29 mouse cellular contexts compared by ENCODE assay signal in genomic region chr16:18482431-18482830, GRCm38 (mm10). TPM values are rescaled to one million over a fixed set of nuclear protein-coding genes. Genes with fewer than 3 reads are reported as not detected.
DNase-seq lines count a peak whose midpoint lies in the region; ATAC-seq lines count a peak whose summit lies in the region.
"Had no signal": no experiment of that assay in that cellular context is flagged by ENCODE, and none has a peak within 500 bp of the region (broad histone marks: within the 10 kb centered on the region; RNA-seq: fewer than 3 reads in every experiment).

No protein-coding gene starts in this region.

- H3K27me3 ChIP-seq in hindbrain, embryonic 10.5 days (ENCODE audit: insufficient read depth, poor library complexity, severe bottlenecking) = peaks cover 57% of the 10 kb centered on the region
- H3K27me3 ChIP-seq in hindbrain, embryonic 13.5 days = peaks cover 5% of the 10 kb centered on the region; the same call in 1 of the 2 replicates
- no peaks in the 10 kb centered on the region; the same call in none of the 2 replicates for H3K27me3 ChIP-seq in midbrain, embryonic 11.5 days (ENCODE audit: control insufficient read depth, insufficient read depth, low read length)
- no peaks in the 10 kb centered on the region for H3K27me3 ChIP-seq in midbrain, embryonic 16.5 days (ENCODE audit: control insufficient read depth, insufficient read depth, low read depth, low read length)
- H3K27me3 ChIP-seq: CH12.LX; heart, embryonic 13.5 days had no signal

- peaks cover 9% of the 10 kb centered on the region for H3K36me3 ChIP-seq in hindbrain, embryonic 10.5 days
- peaks cover 13% of the 10 kb centered on the region for H3K36me3 ChIP-seq in hindbrain, embryonic 13.5 days
- H3K36me3 ChIP-seq in midbrain, embryonic 11.5 days (ENCODE audit: control insufficient read depth, insufficient read depth, low read length) = no peaks in the 10 kb centered on the region
- H3K36me3 ChIP-seq in midbrain, embryonic 16.5 days (ENCODE audit: control insufficient read depth, insufficient read depth, low read length) = no peaks in the 10 kb centered on the region; the same call in 1 of the 2 replicates

- DNase-seq in hindbrain, embryonic 10.5 days (ENCODE audit: low spot score) = no peak
- peak; percentile 12 for DNase-seq in midbrain, embryonic 11.5 days (ENCODE audit: low spot score, missing footprints)
- DNase-seq in 3T3-L1 (ENCODE audit: low read depth, low spot score) = peak; percentile 85
- peak; percentile 21 for DNase-seq in 416B (ENCODE audit: low read depth)
- DNase-seq in retina, postnatal 1 day = no peak
- DNase-seq in spleen, postnatal 4 days (ENCODE audit: low spot score in 2 of 2) = no peak
- DNase-seq: adrenal gland, adult 8-10 months; adrenal gland, postnatal 25 days; B cell, adult 2 months; cerebellum, adult 11-12 months; cerebellum, adult 8-10 months; cerebellum, postnatal 10 days; cerebellum, postnatal 36 days; embryo, embryonic 11 days; gastrocnemius, postnatal 25 days; heart, adult 2 months; heart, postnatal 14 days had no signal

- H3K9me3 ChIP-seq in hindbrain, embryonic 10.5 days = 0 out of 2 replicates have a peak, but pooled peaks cover 3% of the 10 kb centered on the region
- H3K9me3 ChIP-seq in hindbrain, embryonic 13.5 days = no peaks in the 10 kb centered on the region
- no peaks in the 10 kb centered on the region for H3K9me3 ChIP-seq in midbrain, embryonic 11.5 days (ENCODE audit: control insufficient read depth, low read length)
- no peaks in the 10 kb centered on the region for H3K9me3 ChIP-seq in midbrain, embryonic 16.5 days (replicated peaks; ENCODE audit: control insufficient read depth, low read length, poor library complexity, severe bottlenecking)
- H3K9me3 ChIP-seq: forebrain, embryonic 10.5 days; G1E; heart, embryonic 10.5 days; heart, embryonic 13.5 days had no signal

- peaks cover 42% of the 10 kb centered on the region for H3K4me1 ChIP-seq in hindbrain, embryonic 10.5 days (replicated peaks)
- peaks cover 17% of the 10 kb centered on the region for H3K4me1 ChIP-seq in hindbrain, embryonic 13.5 days (replicated peaks)
- H3K4me1 ChIP-seq in midbrain, embryonic 11.5 days (ENCODE audit: control insufficient read depth, insufficient read depth, low read length) = peaks cover 15% of the 10 kb centered on the region
- H3K4me1 ChIP-seq in midbrain, embryonic 16.5 days (ENCODE audit: control insufficient read depth, insufficient read depth, low read length) = no peaks in the 10 kb centered on the region

- no peak for ATAC-seq in hindbrain, embryonic 13.5 days (ENCODE audit: low FRiP score)
- no peak for ATAC-seq in midbrain, embryonic 11.5 days (ENCODE audit: low FRiP score)
- no peak for ATAC-seq in midbrain, embryonic 16.5 days
- ATAC-seq: activated CD4-positive, CD25-positive, alpha-beta regulatory T cell, adult 4 months; forebrain, embryonic 14.5 days; hindbrain, postnatal 0 days; inflammation-experienced regulatory T-cells, adult 6 months had no signal

- H3K4me2 ChIP-seq in hindbrain, embryonic 13.5 days = no peak overlapping the region
- H3K4me2 ChIP-seq in midbrain, embryonic 11.5 days = no peak overlapping the region
- H3K4me2 ChIP-seq in midbrain, embryonic 16.5 days (ENCODE audit: low read length) = no peak overlapping the region
- H3K4me2 ChIP-seq: heart, embryonic 13.5 days; hindbrain, embryonic 14.5 days had no signal

- no peak overlapping the region for H3K4me3 ChIP-seq in hindbrain, embryonic 10.5 days
- no peak overlapping the region for H3K4me3 ChIP-seq in hindbrain, embryonic 13.5 days
- H3K4me3 ChIP-seq in midbrain, embryonic 11.5 days (ENCODE audit: low read depth, low read length) = no peak overlapping the region
- H3K4me3 ChIP-seq in midbrain, embryonic 16.5 days (ENCODE audit: low read depth, low read length) = no peak overlapping the region
- H3K4me3 ChIP-seq: forebrain, embryonic 10.5 days; heart, adult 2 months; heart, embryonic 10.5 days; heart, embryonic 13.5 days had no signal

- H3K9ac ChIP-seq in hindbrain, embryonic 13.5 days = no peak overlapping the region
- no peak overlapping the region for H3K9ac ChIP-seq in midbrain, embryonic 11.5 days (ENCODE audit: low read length)
- H3K9ac ChIP-seq in midbrain, embryonic 16.5 days (ENCODE audit: low read depth, low read length) = no peak overlapping the region
- H3K9ac ChIP-seq: heart, embryonic 13.5 days; hindbrain, embryonic 14.5 days had no signal

- WGBS in hindbrain, embryonic 10.5 days = 88% methylated on average over 3 of the region's 3 CpGs
- 93% methylated on average over 3 of the region's 3 CpGs for WGBS in hindbrain, embryonic 13.5 days
- 90% methylated on average over 3 of the region's 3 CpGs for WGBS in midbrain, embryonic 11.5 days
- 92% methylated on average over 3 of the region's 3 CpGs for WGBS in midbrain, embryonic 16.5 days

- peak overlapping the region; percentile 18; the same call in 1 of the 2 replicates for H3K27ac ChIP-seq in hindbrain, embryonic 10.5 days
- H3K27ac ChIP-seq in hindbrain, embryonic 13.5 days = no peak overlapping the region
- H3K27ac ChIP-seq in midbrain, embryonic 11.5 days (ENCODE audit: low read depth, low read length) = no peak overlapping the region
- no peak overlapping the region for H3K27ac ChIP-seq in midbrain, embryonic 16.5 days (ENCODE audit: low read length)
- H3K27ac ChIP-seq: forebrain, embryonic 10.5 days; heart, adult 2 months; heart, embryonic 10.5 days; heart, embryonic 13.5 days; hindbrain, embryonic 14.5 days; hindbrain, postnatal 0 days had no signal

RNA-seq across cellular contexts. Expression of gene Gnb1l, which starts 16.1 kb away (rescaled TPM):
- polyA plus RNA-seq in hindbrain, embryonic 10.5 days (2016; fragmentation: Nextera tagmentation; extraction: Ambion mirVana) = 16.8 and 19.5 TPM in 2 replicates
- 13.7 and 15.8 TPM in 2 replicates for polyA plus RNA-seq in hindbrain, embryonic 13.5 days (2015; fragmentation: Nextera tagmentation; extraction: Ambion mirVana)
- 10.3 and 12.9 TPM in 2 replicates for polyA plus RNA-seq in midbrain, embryonic 11.5 days (2014; fragmentation: Nextera tagmentation; extraction: Ambion mirVana)
- polyA plus RNA-seq in midbrain, embryonic 16.5 days (2015; fragmentation: Nextera tagmentation; extraction: Ambion mirVana) = 16.5 and 17.6 TPM in 2 replicates

RNA-seq across cellular contexts. Expression of gene Rtl10, which starts 16.3 kb away (rescaled TPM):
- polyA plus RNA-seq in hindbrain, embryonic 10.5 days (2016; fragmentation: Nextera tagmentation; extraction: Ambion mirVana) = 2.2 and 2.7 TPM in 2 replicates
- 4.8 and 4.9 TPM in 2 replicates for polyA plus RNA-seq in hindbrain, embryonic 13.5 days (2015; fragmentation: Nextera tagmentation; extraction: Ambion mirVana)
- polyA plus RNA-seq in midbrain, embryonic 11.5 days (2014; fragmentation: Nextera tagmentation; extraction: Ambion mirVana) = 2.0 and 2.1 TPM in 2 replicates
- 3.3 and 3.5 TPM in 2 replicates for polyA plus RNA-seq in midbrain, embryonic 16.5 days (2015; fragmentation: Nextera tagmentation; extraction: Ambion mirVana)

RNA-seq across cellular contexts. Expression of gene Comt, which starts 55.8 kb away (rescaled TPM):
- 62.5 and 67.9 TPM in 2 replicates for polyA plus RNA-seq in hindbrain, embryonic 10.5 days (2016; fragmentation: Nextera tagmentation; extraction: Ambion mirVana)
- 85.9 and 88.5 TPM in 2 replicates for polyA plus RNA-seq in hindbrain, embryonic 13.5 days (2015; fragmentation: Nextera tagmentation; extraction: Ambion mirVana)
- 50.8 and 52.5 TPM in 2 replicates for polyA plus RNA-seq in midbrain, embryonic 11.5 days (2014; fragmentation: Nextera tagmentation; extraction: Ambion mirVana)
- 96.6 and 112 TPM in 2 replicates for polyA plus RNA-seq in midbrain, embryonic 16.5 days (2015; fragmentation: Nextera tagmentation; extraction: Ambion mirVana)

RNA-seq across cellular contexts. Expression of gene Txnrd2, which starts 56.2 kb away (rescaled TPM):
- 30.5 and 34.7 TPM in 2 replicates for polyA plus RNA-seq in hindbrain, embryonic 10.5 days (2016; fragmentation: Nextera tagmentation; extraction: Ambion mirVana)
- 26.1 and 27.0 TPM in 2 replicates for polyA plus RNA-seq in hindbrain, embryonic 13.5 days (2015; fragmentation: Nextera tagmentation; extraction: Ambion mirVana)
- polyA plus RNA-seq in midbrain, embryonic 11.5 days (2014; fragmentation: Nextera tagmentation; extraction: Ambion mirVana) = 21.0 and 22.7 TPM in 2 replicates
- 36.6 and 37.0 TPM in 2 replicates for polyA plus RNA-seq in midbrain, embryonic 16.5 days (2015; fragmentation: Nextera tagmentation; extraction: Ambion mirVana)

Comparison
In these comparisons a context has a peak if more than half of its experiments do, and no peak if none do; other contexts are left out.
1. DNase-seq: peak in midbrain, embryonic 11.5 days (single experiment), 3T3-L1 (single experiment) and 416B (single experiment); none in hindbrain, embryonic 10.5 days (single experiment), retina, postnatal 1 day (single experiment) and spleen, postnatal 4 days (0 of 2).